Mouse (Mus musculus): ENCODE measurements at regions not wholly inside any gene's neighbourhood (a gene's known extent, or its start where the extent isn't known, plus 50 kb on each side); places are given as distances from the start of the nearest gene placed in this dataset.

DNA sequence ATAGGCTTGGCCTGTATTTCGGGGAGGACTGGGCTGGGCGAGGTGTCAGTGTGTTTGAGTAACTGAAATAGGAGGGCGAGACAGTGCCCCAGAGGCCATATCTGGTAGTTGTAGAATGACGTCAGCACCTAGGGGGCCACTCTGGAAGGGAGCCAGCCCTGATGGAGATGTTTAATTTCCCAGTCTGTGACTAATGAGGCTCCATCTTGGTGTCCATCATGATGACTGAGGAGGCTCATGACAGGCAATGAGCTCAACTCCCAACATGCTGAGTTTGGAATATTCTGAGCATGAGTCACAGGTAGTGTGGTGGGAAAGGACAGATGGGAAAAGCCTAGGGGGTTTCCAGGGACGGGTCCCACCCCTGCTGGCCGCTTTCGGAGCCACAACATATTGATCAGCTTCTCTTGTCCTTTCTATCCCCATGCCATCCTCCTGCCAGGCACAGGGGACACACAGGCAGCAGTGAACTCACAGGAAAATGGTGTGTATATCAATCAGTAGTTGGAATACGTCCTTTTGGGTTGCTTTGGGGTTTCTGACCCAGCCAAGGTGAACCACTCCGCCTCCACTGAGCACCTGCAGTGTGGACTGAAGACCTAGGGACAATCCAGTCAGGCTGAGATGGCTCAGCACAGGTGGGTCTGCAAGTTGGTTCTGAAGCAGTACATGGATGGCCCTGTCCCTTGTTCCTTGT lies 222.5 kb downstream of the Matn1 start:
- TF ChIP-seq GATA1 (IDR thresholded peaks at IDR 0.05; ENCODE audit: borderline replicate concordance, low read length) (no peak), FLI1 (IDR thresholded peaks at IDR 0.05; ENCODE audit: low read length) (no peak)

Measured in megakaryocyte, embryonic 14.5 days (primary cell).